Mouse (Mus musculus): ENCODE measurements around the gene Slc17a9.

- TF ChIP-seq POLR2A (IDR thresholded peaks at IDR 0.05; ENCODE audit: insufficient read depth, low read length) (no peak), EP300 (IDR thresholded peaks at IDR 0.05; ENCODE audit: insufficient read depth, low read depth, low read length) (no peak)
Measured at GRCm38 (mm10) chr2:180723865-180724264, 1.2 kb upstream of the Slc17a9 start.

All from ES-Bruce4 (cell line).